Mouse (Mus musculus) heart, adult 9 months (tissue): Measurements from ENCODE around the gene Tsn.

Source experiments
- DNase-seq, 2 experiments: peaks; one replicate each; pipeline ENCODE4 v3.0.0; 2022; ENCODE audit warnings: low spot score in 2 of 2

Tsn gene

DNA sequence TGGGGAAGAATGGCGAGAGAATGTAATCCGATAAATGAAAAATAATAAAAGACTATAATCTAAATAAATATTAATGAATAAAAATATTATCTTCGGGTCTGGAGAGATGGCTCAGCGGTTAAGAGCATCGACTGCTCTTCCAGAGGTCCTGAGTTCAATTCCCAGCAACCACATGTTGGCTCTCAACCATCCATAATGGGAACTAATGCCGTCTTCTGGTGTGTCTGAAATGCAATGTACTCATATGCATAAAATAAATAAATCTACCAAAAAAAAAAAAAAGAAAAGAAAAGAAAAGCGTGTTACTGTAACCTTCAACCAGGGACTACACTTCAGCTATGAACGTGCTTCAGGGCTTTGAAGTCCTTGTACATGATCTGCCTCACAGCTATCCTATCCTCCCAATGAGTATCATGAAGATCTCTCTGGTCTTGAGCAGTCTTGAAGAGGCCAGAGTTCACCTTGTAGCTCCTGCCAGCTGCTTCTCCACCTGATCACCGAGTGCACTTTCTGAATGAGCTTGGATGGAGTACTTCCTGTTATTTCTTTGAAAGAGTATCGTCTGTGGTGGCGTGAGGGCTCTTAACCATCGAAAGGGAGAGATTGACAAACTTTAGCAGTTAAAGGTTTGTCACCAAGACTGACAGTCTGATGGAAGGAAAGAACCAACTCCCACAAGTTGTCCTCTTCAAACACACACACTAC, at the start of gene Tsn:
Gene Tsn, minus strand, starts transcription at position 118 of the 705 bp plus-strand sequence.
- DNase-seq, result no peak

DNA sequence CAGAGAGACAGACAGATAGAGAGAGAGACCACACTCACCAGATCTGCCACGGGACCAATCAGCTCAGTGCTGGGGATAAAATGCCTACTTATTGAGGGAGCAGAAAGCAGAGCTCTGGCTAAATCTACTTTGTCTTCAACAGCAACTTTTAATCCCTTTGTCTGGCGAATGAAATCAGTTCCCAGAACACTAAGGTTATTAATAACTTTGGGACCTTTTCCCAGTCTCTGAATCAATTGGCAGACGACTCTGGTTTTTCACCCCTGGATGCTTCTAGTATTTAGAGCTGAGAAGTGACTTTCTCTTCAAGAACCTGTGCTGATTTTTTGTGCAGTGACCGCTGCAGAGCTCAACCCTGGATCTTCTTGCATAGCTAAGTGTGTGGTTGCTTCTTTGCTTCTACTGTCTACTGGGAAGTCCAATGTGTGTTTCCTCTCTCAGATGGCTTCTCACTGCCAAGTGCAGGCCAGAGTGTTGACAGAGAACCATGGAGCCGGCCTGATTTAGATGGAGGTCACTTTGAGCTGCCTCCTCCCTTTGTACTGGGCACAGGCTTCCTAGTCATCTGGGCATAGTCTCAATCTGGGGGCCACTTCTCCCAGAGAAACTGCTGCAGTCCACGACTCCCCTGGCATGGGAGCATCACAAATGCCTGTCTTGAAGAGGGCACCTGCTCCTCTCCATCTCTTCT, 47.7 kb upstream of the Tsn start:
- peak; percentile 59 to 73 for DNase-seq

DNA sequence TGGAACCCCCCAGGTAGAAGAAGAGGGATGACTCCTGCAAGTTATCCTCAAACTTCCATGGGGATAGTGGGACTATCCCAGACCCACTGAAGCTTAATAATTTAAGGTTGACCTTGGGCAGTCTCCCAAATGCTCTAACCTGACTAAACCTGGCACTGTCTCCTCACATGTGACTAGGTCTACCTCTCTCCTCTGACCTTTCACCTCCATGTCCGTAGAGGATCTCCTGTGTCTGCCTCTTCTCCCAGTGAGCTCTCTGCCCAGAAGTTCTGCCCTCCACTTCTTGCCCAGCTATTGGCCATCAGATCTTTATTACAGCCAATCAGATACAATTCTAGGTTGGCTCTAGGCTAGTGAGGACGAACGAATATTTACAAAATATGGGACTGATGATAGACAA, 38.4 kb upstream of the Tsn start:
- no peak for DNase-seq

DNA sequence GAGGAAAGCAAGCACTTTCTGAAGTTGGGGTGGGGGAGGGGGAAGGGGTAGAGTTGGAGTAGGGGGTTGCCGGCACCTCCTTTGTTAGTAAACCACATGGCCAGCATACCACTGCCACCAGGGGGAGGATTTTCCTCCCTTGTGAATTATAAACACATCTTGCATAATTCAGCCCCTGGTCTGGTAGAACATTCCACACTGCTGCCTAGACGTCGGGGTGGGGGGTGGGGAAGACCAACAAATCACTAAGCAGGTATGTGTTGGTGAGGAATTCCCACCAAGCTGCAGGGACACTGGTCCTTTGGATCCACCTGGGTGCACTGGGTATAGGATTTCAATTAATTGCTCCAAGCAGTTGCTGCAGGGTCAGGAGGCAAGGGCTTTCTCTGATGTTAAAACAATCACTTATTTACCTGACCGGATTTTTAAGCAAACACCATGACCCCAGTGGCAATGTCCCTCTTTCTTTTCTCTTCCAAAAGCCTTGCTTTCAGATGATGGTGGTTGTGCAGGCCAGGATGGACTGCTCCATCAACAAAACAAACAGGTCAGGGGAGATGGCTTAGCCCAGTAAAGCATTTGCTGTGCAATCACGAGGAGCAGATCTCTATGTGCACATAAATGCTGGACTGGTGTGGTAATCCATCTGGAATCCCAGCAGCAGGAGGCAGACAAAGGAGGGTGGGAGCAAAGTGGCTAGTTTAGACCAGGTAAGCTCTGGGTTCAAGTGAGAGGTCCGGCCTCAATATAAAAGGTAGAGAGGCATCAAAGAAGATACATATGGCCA, 32.3 kb upstream of the Tsn start:
- DNase-seq, result no peak

DNA sequence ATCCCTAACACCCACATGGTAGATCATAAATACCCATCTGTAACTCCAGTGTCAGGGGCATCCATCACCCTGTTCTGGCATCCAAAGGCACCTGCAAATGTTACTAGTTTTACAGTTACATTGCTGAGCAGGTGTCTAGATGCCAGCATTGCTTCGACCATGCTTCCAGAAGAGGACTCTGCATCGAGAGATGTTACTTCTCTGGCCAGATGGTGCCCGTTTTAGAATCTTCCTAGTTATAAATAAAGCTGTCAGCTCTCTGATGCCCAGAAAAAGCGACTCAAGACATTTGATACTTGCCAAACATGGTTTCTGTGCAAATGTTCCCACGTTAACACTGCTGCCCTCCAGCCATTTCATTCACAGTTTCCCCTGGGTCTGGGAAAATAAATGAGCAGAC, 26.4 kb upstream of the Tsn start:
- no peak for DNase-seq

DNA sequence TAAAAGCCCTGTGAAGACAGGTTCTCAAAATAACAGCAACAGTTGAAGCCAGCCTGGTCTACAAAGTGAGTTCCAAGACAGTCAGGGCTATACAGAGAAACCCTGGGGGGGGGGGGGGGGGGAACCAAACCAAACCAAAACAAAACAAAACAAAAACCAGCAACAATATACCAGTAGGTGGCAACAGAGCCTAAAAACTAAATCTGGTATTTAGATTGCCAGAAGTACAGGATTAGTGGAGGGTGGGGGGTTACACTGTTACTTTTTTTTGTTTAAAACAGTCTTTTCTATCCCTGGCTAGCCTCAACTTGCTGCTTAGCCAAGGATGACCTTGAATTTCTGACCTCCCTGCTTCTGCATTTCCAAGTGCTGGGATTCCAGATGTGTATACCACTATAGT, 24.3 kb upstream of the Tsn start:
- DNase-seq, result no peak

DNA sequence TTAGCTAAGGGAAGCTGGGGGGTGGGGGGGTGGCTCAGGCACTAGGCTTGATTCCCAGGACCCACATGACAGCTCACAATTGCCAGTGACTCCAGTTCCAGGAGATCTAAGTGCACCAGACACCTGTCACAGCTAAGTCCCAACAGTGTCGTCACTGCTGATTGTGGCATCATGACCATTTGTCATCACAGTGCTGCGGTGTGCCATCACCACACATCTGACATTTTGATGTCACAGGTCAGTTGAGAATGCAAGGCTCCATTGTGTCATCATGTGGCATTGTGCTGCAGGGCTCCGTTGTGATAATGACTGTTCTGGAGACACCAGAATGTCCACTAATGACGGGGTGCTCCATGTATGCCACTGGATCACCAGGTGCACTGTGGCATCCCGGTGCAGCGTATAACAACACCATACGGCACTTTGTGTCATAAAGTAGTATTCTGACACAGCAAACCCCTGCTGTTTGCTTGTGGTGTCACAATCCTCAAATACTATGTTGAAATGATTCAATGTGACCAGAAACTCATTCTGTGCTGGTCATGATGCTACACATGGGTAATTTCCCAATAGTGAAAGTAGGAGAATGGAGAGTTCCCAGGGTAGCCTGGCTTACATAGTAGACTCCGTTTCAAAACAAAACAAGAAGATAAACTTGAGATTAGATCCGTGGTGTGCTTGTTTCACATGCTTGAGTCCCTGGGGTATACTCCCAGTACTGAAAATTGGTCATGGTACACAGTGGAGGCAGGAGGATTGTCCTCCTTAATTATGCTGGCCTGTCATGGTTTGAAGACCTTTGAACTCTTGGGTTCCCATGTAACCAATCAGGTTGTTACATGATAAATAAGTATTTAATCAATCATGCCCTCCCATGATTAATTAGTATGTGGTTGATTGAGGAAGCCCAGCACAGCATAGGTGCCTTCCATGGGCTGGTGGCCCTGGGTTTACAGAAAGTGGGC, 23.5 kb upstream of the Tsn start:
- DNase-seq, result no peak

DNA sequence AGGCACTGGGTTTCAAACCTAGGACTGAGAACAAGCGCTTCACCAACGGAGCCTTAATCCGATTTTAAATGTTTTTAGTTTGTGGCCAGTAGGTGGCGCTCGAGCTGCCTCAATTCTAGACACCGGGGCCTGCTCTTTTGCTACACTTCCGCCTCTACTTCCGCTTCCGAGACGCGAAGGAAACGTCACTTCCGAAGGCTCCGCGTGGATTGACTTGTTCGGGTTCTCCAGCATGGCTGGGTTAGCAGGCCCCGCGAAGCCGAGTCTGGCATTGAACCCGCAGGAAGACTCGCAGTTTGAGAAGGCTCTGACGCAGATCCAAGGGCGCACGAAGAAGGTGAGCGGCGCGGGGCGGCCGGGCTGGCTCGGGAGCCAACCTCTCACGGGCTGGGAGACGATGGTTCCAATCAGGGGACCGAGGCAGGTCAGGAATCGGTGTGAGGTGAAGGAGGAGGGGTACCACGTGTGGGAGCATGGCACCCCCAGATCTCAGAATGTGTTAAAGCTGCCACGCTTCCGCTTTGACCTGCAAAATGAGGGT, 10.2 kb upstream of the Tsn start, which contains the start of gene Nifk:
Gene Nifk, plus strand, starts transcription at position 179 of the 541 bp plus-strand sequence.
- peak; percentile 92 to 93 for DNase-seq

DNA sequence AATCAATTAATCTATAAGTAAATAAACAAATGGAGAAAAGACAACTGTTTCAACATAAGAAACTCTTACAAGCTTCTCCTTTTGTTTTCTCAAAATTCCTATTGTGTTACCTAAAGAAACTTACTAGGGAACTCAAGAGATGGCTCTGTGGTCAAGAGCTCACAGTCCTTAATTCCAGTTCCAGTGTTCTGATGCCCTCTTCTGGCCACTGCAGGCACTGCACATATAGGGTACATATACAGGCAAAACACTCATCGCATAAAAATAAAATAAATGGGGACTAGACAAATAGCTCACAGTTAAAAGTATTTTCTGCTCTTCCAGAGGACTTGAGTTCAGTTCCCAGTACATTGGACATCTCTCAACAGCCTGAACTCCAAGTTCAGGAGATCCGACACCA, 9.2 kb upstream of the Tsn start:
- no peak for DNase-seq

DNA sequence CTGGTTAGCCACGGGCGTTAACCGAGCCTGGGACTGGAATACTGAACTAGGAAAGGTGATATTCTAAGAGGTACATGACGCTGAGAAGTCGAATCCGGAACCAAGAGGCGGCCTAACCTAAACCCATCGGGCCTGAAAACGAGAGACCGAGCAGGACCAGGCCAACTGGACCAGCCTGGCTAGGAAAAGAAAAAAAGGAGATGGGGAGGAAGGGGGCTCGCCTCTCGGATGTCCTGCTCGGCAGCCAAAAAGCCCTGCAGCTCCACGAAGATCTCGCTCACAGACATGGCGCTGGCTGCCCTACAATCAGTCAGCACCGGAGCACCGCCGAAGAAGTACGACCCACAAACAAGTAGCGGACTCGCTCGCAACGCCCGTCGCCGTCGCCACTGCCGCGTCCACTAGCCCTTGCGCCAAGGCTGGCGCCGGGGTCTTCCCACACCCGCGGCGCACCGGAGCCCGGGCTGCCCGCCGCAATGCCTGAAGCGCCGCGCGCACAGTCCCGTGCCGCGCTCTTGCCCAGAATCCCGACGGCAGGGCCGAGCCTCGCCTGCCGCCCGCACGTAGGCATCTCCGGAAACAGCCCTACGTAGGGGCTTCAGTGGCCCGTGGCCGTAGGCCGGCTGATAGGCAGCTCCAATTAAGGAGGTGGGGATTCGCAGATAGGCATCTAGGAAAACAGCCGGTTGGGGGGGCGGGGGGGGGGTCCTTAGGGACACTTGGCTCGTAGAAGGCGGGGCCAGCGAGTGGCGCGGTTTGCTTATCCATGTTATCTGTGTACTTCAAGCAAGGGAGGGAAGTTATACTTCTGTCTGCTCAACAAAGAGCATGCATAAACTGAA, 538 bp downstream of the Tsn start:
- peak; percentile 82 to 89 for DNase-seq

DNA sequence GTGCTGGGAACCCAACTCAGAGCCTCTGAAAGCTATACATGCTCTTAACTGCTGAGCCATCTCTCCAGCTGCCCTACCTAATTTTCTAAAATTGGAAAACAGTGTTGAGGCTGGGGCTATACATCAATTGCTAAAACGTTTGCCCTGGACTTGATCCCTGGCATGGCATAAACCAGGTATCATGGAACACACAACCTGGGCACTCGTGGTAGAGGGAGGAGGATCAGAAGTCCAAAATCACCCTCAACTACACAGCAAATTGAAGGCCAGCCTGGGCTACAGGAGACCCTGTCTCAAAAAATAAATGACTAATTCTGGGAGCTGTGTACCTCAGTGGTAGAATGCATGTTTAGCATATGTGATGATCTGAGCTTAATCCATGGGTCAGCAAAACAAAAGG, 13.8 kb downstream of the Tsn start:
- DNase-seq, result no peak

DNA sequence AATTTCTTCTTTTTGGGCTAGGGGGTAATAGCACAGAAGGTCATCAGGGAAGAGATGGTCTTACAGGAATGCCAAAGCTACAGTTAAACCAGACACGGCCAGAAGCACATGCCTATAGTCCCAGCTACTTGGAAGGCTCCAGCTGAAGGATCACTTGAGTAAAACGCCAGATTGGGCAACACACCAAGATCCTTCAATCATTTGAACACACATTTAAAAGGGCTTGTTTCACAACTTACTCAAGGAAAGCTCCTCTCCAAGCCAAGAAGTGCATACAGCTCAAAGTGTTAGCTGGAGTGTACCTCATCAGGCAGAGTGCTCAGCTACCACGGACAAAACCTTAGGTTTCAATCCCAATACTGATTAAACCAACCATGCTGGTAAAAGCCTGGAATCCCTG, 14.9 kb downstream of the Tsn start:
- DNase-seq, result no peak

DNA sequence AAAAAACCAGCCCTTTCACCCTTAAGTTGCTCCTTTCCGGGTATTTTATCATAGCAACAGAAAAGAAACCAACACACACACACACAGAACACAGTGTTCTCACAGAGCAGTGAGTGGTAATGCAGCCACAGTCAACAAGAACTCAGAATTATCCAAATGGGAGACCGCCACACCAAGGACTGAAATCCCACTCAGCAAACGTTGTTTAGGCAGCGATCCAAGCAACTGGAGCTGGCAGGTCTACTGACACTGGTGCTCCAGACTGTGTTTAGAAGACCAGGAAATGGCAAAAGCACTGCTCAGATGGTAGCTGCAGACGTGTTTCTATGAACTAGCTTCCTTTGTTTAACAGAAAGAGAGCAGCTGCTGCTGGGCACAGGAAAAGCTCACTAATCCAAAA, 16.7 kb downstream of the Tsn start:
- DNase-seq, result no peak

DNA sequence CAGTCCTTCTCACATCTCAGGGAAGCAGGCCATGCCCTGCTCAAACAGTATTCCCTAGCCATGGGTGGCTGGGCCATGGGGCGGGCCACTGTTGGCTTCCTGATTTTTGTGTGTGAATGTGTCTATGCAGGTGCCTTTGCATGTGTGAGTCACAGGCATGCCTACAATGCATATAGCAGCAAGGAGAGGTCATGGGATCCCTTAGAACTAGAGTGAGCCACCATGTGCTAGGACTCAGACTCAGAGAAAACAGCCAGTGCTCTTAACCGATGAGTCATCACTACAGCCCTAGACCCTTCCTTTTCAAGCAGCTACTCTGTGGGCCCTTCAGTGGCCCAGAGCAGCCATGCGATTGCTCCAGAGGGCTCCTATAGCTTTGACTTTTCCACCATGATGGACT, 17.3 kb downstream of the Tsn start:
- no peak for DNase-seq

DNA sequence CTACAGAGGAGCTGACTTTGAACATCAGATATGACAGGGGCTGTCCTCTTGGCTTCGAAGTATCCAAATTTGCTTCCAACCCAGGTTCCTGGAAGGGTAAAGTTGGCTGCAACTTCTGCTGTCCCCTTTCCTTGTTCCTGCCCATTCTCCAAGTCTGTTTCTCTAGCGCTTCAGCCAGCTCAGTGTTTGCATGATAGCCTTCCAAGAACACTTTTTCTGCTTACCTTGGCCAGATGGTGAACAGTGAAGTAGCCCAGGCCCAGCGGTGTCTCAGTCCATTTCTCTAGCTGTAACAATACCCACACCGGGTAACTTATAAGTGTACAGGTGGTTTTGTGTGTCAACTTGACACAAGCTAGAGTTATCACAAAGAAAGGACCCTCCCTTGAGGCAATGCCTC, 19.2 kb downstream of the Tsn start:
- DNase-seq, result no peak

DNA sequence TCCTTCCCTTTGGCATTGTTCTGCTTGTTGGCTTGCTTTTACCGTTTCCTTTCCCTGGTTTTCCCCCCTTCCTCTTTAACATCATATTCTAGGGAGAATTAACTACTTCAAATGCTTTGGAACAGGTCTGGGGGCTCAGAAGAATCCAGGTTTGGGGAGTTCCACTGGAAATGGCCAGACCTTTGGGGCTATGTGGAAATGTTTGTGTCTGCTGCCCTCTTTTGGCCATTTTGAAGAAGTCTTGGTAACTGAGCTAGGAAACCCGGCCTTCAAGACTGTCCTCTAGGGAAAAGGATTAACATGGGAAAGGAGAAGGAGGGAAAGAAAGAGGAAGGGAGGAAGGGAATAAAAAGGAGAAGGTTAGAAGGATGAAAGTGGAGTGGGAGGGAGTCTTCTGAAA, 36.4 kb downstream of the Tsn start:
- DNase-seq, result no peak

DNA sequence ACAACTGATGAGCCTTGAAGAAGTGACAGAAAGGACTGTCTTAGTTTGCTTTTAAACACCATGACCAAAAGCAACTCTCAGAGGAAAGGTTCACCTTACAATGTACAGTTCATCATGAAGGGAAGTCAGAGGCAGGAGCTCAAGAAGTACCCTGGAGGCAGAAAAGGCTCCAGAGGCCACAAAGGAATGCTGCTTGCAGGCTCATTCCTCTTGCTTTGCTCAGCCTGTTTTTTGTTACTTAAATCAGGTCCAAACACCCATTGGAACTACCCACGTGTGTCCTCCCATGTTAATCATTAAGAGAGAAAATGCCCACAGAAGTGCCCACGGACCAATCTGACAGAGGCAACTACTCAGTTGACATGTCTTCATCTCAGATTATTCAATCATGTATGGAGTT, 59.6 kb downstream of the Tsn start:
- no peak for DNase-seq
